Mouse (Mus musculus): ENCODE measurements around the gene Olfr129. TPM values are rescaled to one million over a fixed set of nuclear protein-coding genes. Genes with fewer than 3 reads are reported as not detected.

Gene Olfr129
- 0.15 TPM for polyA plus RNA-seq (2017; shearing (Covaris generic))

DNA sequence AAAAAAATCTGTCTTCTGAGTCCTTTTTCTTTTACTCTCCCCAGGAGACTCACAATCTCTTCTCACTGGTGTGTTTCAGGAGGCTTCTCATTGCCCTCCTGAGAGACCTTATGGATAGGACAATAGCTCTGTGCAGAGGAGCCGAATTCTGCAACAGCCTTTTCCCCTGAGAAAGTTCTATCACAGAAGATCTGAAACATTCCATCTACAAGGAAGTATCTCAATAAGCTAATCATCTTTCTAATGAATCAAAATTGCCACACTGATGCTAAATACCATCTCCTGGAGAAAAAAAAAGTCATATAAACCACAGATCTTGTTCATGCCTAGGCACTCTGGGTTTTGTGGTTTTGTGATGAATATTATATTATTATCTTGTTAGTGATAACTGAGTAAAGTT is at the start of gene Olfr129:
TSS of gene Olfr129 (minus strand) at position 101 of the 400 bp plus-strand sequence.

GRCm38 (mm10) chr17:38088593-38088992 is 28.7 kb upstream of the Olfr129 start, which contains the start of gene Olfr131:
Olfr131 (minus strand) TSS chr17:38088693.

DNA sequence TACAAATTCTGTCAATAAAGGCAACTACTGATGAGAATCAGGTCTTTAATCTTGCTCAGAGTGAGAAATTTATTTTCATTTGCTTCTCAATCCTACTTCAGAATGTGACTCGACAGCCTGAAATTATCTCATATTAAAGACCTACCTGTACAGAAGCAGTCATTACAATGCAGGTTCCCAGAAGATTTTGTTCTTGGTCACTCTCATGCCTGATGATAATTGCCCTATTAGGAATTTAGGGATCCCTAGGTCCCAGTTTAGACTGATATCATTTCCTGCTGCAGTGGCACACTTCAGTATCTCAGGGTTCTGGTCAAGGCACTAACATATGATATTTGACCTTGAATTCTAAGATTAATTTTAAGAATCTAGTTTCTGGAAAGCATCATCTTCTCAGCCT is 3.7 kb upstream of the Olfr129 start, which contains the start of gene Olfr130:
TSS of gene Olfr130 (plus strand) at position 301 of the 400 bp plus-strand sequence.

Other genes starting within 250 kb of the Olfr129 start
- not detected for gene Olfr125, start 227.1 kb downstream of the Olfr129 start, polyA plus RNA-seq (2017; shearing (Covaris generic))
- not detected for gene Olfr126, start 212.6 kb downstream of the Olfr129 start, polyA plus RNA-seq (2017; shearing (Covaris generic))
- gene Olfr127, start 159.6 kb downstream of the Olfr129 start, polyA plus RNA-seq (2017; shearing (Covaris generic)), result 0.09 TPM
- gene Olfr128, start 139.5 kb downstream of the Olfr129 start, polyA plus RNA-seq (2017; shearing (Covaris generic)), result 0.21 TPM
- gene Olfr761, start 107.0 kb downstream of the Olfr129 start, polyA plus RNA-seq (2017; shearing (Covaris generic)), result not detected
- gene Olfr130, start 3.8 kb upstream of the Olfr129 start, polyA plus RNA-seq (2017; shearing (Covaris generic)), result not detected
- gene Olfr131, start 28.6 kb upstream of the Olfr129 start, polyA plus RNA-seq (2017; shearing (Covaris generic)), result not detected
- not detected for gene Olfr132, start 74.4 kb upstream of the Olfr129 start, polyA plus RNA-seq (2017; shearing (Covaris generic))
- gene Olfr133, start 85.2 kb upstream of the Olfr129 start, polyA plus RNA-seq (2017; shearing (Covaris generic)), result not detected
- gene Olfr134, start 111.3 kb upstream of the Olfr129 start, polyA plus RNA-seq (2017; shearing (Covaris generic)), result not detected
- not detected for gene Olfr135, start 144.3 kb upstream of the Olfr129 start, polyA plus RNA-seq (2017; shearing (Covaris generic))
- not detected for gene Olfr138, start 201.0 kb upstream of the Olfr129 start, polyA plus RNA-seq (2017; shearing (Covaris generic))
- not detected for gene Olfr137, start 247.5 kb upstream of the Olfr129 start, polyA plus RNA-seq (2017; shearing (Covaris generic))

Data from naive thymus-derived CD4-positive, alpha-beta T cell, adult 5 months (primary cell).